Mouse (Mus musculus) intestine, embryonic 14.5 days (tissue): ENCODE data around the gene Iqsec3. TPM values are rescaled to one million over a fixed set of nuclear protein-coding genes. Genes with fewer than 3 reads are reported as not detected.
"Not testable (repeated sequence)": the region's sequence is repeated elsewhere in the genome, so short reads cannot be mapped to it uniquely, and the experiment has no call there.

ENCODE experiments used
- ATAC-seq: fragments of 200-750 bp; cut with Nextera tagmentation; replicated peaks from 2 replicates; pipeline ENCODE4 v1.8.0; 2017; ENCODE audit warnings: low read depth, moderate number of reproducible peaks, moderate TSS enrichment, moderate library complexity; ENCODE audit not compliant: low FRiP score, low TSS enrichment
- DNase-seq: peaks from one replicate; pipeline ENCODE4 v3.0.0-alpha.2; 2018; ENCODE audit warnings: low spot score
- H3K27ac ChIP-seq: fragments of 300-500 bp; sonication (generic); 2 replicates; pipeline ENCODE4 v1.5.1; 2014; ENCODE audit warnings: low read depth, mild to moderate bottlenecking, control low read depth
- H3K27me3 ChIP-seq: fragments of 300-500 bp; sonication (generic); replicated peaks from 2 replicates; pipeline ENCODE4 v1.6.1; 2014; ENCODE audit warnings: low read length, control low read depth; ENCODE audit not compliant: control insufficient read depth, insufficient read depth
- H3K36me3 ChIP-seq: fragments of 300-500 bp; sonication (generic); 2 replicates; pipeline ENCODE4 v1.6.1; 2014; ENCODE audit warnings: low read length, control low read depth; ENCODE audit not compliant: control insufficient read depth, insufficient read depth
- H3K4me1 ChIP-seq: fragments of 300-500 bp; sonication (generic); replicated peaks from 2 replicates; pipeline ENCODE4 v1.6.1; 2014; ENCODE audit warnings: low read length, control low read depth, mixed read lengths; ENCODE audit not compliant: control insufficient read depth, insufficient read depth
- H3K4me2 ChIP-seq: fragments of 300-500 bp; sonication (generic); 2 replicates; pipeline ENCODE4 v1.6.1; 2014; ENCODE audit warnings: low read length
- H3K4me3 ChIP-seq: fragments of 300-500 bp; sonication (generic); 2 replicates; pipeline ENCODE4 v1.5.1; 2014; ENCODE audit warnings: low read depth, low read length, control low read depth, mixed read lengths
- H3K9ac ChIP-seq: fragments of 300-500 bp; sonication (generic); 2 replicates; pipeline ENCODE4 v1.6.1; 2014; ENCODE audit warnings: mild to moderate bottlenecking, low read length
- H3K9me3 ChIP-seq: fragments of 300-500 bp; sonication (generic); 2 replicates; pipeline ENCODE4 v1.6.1; 2016; ENCODE audit warnings: low read length, control low read depth; ENCODE audit not compliant: control insufficient read depth
- WGBS: fragments of 180-500 bp; shearing (Covaris S2); extraction: QIAGEN DNeasy Blood & Tissue Kit; methylation state at CpG from one replicate; pipeline ENCODE4 v1.1.7; 2014; 5-methylcytosine and 5-hydroxymethylcytosine counted together
- polyA plus RNA-seq: library from polyadenylated mRNA; unstranded; fragments of >200 nt; fragmentation: Nextera tagmentation; extraction: Ambion mirVana; gene quantifications from 2 replicates; pipeline ENCODE4 v1.2.1, GENCODE M21; 2014

The Iqsec3 gene
- polyA plus RNA-seq, 1 experiment from 2014 or later, result 0.42 TPM

DNA sequence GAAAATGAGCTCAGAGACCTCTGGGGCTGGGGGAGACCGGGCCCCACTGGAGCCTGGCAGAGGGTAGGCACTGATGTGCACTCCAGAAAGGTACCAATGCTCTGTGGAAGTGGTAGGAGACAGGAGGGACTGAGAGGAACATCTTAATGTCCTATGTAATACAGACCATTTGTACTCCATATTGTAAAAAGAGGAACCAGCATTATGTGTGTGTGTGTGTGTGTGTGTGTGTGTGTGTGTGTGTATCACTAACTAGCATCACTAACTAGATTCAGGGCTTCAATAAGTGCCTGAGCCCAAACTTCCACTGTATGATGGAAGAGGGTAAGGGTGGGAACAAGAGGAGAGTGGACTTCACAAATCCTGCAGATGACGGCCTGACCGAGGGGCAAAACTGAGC is 88.1 kb downstream of the Iqsec3 start:
- Histone ChIP-seq H3K27me3 (no peaks in the 10 kb centered on the region), H3K4me2 (no peak overlapping the region), H3K4me1 (no peaks in the 10 kb centered on the region), H3K9me3 (no peaks in the 10 kb centered on the region), H3K36me3 (no peaks in the 10 kb centered on the region), H3K4me3 (no peak overlapping the region), H3K9ac (no peak overlapping the region), H3K27ac (no peak overlapping the region)
- DNase-seq, result no peak
- no peak for ATAC-seq
- WGBS, result 85% methylated on average over 3 of the region's 3 CpGs

DNA sequence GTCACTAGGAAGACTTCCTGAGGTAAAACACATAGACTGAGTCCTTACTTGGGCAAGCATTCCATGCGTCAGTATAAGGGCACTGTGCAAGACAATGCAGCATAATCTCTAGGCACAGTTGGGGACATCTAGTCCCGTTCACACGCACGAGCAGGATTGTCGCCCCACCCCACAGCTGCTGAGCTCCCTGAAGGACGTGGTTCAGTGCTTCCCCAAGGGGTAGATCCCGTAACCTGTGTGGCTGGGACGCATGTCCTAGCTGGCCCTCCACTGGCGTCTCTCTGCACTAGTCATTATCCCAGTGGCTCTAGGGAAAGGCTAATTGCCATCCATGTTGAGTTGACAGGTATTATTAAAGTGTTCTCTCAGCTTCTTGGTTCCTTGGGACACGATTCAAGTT is 91.4 kb downstream of the Iqsec3 start:
- Histone ChIP-seq H3K27me3 (no peaks in the 10 kb centered on the region), H3K4me3 (no peak overlapping the region), H3K4me1 (no peaks in the 10 kb centered on the region), H3K9me3 (no peaks in the 10 kb centered on the region), H3K36me3 (no peaks in the 10 kb centered on the region), H3K4me2 (no peak overlapping the region), H3K27ac (no peak overlapping the region), H3K9ac (no peak overlapping the region)
- no peak for DNase-seq
- no peak for ATAC-seq
- WGBS, result 65% methylated on average over 10 of the region's 10 CpGs

DNA sequence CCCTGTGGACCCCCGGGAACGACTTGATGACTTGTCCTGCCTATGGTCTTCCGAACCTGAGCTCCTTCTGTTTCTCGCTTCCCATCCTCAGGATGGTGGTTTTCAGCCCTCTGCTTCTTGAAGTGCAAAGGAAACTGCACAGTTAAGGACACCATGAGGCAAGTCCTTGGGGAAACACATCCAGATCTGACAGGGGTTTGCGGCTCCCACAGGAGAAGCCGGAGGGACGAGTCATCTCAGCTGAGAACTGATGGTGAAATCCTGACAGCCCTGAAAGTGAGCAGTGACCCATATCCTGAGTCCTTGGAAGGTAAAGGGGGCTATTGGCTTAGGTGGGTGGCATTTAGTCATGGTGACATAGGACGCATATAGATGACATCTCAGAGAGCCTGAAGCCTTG is 92.9 kb downstream of the Iqsec3 start:
- WGBS, result 82% methylated on average over 8 of the region's 8 CpGs
- no peak overlapping the region for H3K9ac ChIP-seq
- H3K36me3 ChIP-seq, result no peaks in the 10 kb centered on the region
- H3K27me3 ChIP-seq, result no peaks in the 10 kb centered on the region
- DNase-seq (no peak), ATAC-seq (no peak)
- no peak overlapping the region for H3K4me3 ChIP-seq
- no peak overlapping the region for H3K4me2 ChIP-seq
- H3K27ac ChIP-seq, result no peak overlapping the region
- H3K4me1 ChIP-seq, result no peaks in the 10 kb centered on the region
- no peaks in the 10 kb centered on the region for H3K9me3 ChIP-seq

DNA sequence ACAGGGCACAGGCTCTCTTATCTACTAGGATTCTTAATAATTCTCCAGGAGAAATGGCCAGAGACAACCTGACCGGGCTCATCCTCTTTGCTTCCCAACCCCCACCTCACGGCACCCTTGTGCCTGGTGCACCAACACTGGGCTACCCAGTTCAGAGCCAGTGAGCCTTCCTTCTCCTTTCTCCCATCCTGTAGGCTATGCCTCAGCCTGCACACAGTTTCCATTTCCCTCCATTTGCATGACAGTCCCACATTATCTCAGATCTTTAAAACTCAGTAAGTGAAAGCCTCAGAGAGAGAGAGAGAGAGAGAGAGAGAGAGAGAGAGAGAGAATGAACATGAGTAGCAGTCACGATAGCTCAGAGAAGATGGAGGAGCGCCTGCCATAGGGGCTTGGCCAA is 95.2 kb downstream of the Iqsec3 start:
- Histone ChIP-seq H3K27me3 (no peaks in the 10 kb centered on the region), H3K36me3 (no peaks in the 10 kb centered on the region), H3K9ac (no peak overlapping the region), H3K4me2 (no peak overlapping the region), H3K4me1 (no peaks in the 10 kb centered on the region), H3K4me3 (no peak overlapping the region), H3K9me3 (no peaks in the 10 kb centered on the region), H3K27ac (no peak overlapping the region)
- ATAC-seq (no peak), DNase-seq (no peak)
- WGBS, result 64% methylated on average over 4 of the region's 4 CpGs

DNA sequence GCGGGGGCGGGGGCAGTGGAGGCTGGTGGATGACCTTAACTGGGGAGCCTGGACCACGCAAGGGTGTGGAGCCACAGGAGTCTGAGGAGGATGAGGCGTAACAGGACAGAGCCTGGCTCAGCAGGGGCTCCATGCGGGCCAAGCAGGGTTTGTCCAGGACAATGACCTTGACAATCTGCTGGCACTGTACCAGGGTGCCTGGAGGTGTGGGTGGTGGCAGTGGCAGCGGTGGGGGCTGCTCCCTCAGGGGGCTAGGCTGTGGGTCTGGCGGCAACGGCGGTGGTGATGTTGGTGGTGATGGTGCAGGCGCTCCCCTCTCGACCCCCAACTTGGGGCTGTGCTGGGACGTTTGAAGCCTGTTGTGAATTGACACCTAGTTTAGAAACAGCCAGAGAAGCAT is 97.3 kb downstream of the Iqsec3 start:
- Histone ChIP-seq H3K27me3 (no peaks in the 10 kb centered on the region), H3K4me2 (no peak overlapping the region), H3K36me3 (no peaks in the 10 kb centered on the region), H3K4me3 (no peak overlapping the region), H3K27ac (no peak overlapping the region), H3K4me1 (no peaks in the 10 kb centered on the region), H3K9me3 (no peaks in the 10 kb centered on the region), H3K9ac (no peak overlapping the region)
- WGBS, result 65% methylated on average over 12 of the region's 12 CpGs
- DNase-seq (no peak), ATAC-seq (no peak)

DNA sequence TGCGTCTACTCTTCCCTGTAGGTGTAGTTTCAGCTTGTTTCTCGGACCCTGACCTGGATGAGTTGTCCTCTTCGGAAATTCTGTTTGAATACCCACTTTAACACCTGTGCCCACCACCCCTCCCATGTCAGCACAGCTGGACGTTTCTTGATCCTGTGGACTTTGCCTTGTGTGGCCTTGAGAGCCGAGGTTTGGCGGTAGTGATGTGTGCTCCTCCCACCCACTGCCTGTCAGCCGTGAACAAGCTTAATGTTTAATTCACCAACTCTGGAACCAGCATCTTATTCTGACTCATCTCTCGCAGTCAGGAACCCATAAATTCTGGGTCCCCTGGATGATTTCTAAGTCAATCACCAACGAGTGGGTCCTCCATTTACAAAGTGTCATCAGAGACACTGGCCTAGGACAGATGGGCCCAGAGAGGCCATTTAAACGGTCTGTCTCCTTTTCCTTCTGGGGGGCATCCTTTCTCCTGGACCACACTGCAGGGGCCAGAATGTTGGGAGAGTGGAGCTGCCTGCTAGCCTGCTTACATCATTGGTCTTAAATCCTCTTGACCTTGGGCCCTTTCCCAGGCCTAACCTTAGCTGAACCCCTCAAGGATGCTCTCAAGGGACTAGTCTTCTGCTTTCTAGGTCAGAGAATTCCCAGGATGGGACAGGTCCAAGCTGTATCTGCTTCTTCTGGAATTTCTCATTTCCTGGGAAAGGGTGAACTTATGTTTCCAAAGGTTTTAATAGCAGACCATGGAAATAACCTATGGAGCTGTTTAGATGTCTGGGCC is 102.1 kb downstream of the Iqsec3 start:
- H3K27ac ChIP-seq, result no peak overlapping the region
- H3K27me3 ChIP-seq, result no peaks in the 10 kb centered on the region
- DNase-seq (no peak), ATAC-seq (peak; percentile 61; the same call in 1 of the 2 replicates)
- no peak overlapping the region for H3K4me3 ChIP-seq
- no peaks in the 10 kb centered on the region for H3K9me3 ChIP-seq
- WGBS, result 58% methylated on average over 10 of the region's 10 CpGs
- no peaks in the 10 kb centered on the region for H3K36me3 ChIP-seq
- H3K4me2 ChIP-seq, result no peak overlapping the region
- no peak overlapping the region for H3K9ac ChIP-seq
- H3K4me1 ChIP-seq, result no peaks in the 10 kb centered on the region

DNA sequence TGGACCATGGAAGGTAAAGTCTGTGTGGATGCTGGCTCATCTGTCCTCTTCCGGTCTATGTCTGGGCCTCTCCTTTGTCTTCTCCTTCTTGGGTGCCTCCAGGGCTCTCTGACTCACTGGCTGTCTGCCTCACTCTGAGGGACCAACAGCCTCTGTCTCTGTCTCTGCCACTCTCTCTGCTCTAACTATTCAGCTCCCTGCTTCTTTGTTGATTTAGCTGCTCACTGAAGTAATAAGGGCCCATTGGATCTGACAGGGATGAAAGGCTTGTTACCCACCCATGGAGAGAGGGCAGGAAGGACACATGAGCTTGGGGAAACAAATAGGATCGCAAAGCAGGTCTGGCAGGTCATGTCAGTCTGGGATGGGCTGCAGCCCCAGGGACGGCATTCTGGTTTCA is 106.4 kb downstream of the Iqsec3 start:
- WGBS, result 55% methylated on average over 3 of the region's 3 CpGs
- Histone ChIP-seq H3K4me2 (no peak overlapping the region), H3K9me3 (no peaks in the 10 kb centered on the region), H3K36me3 (no peaks in the 10 kb centered on the region), H3K4me3 (no peak overlapping the region), H3K9ac (no peak overlapping the region), H3K4me1 (no peaks in the 10 kb centered on the region), H3K27me3 (no peaks in the 10 kb centered on the region), H3K27ac (no peak overlapping the region)
- ATAC-seq (no peak), DNase-seq (no peak)

DNA sequence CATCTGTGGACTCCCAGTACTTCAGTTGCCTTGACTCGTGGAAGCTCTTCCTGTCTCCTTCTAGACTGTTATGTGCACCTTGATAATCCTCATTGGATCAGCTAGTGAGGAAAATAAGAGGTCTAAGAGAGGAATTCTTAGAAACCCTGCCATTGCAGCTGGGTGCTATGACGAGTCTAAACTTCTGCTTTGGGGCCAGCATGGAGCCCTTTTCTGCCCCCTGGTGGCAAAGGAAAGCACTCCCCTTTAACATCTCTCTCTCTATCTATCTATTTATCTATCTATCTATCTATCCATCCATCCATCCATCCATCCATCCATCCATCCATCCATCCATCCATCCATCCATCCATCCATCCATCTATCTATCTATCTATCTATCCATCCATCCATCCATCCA is 106.9 kb downstream of the Iqsec3 start:
- not testable (repeated sequence) for H3K27me3 ChIP-seq

DNA sequence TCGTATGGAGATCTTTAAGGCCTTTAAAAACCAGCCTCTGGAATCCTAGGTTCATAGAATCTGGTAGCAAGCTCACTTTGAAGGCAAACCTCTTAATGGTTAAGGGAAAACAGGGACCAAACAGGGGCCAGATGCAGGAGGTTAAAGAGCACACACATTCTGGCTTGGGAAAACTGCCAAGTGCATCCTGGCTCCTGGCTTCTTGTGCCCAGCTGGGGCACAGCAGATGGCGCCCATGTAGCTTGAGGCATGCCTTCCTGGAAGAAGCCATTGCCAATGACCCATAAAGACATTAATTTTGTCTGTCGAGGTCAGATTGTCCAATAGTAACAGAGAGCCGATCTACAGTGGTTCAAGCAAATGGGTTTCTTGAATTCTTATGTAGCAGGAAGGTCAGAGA is 109.5 kb downstream of the Iqsec3 start:
- ATAC-seq (no peak), DNase-seq (no peak)
- Histone ChIP-seq H3K27me3 (no peaks in the 10 kb centered on the region), H3K4me1 (no peaks in the 10 kb centered on the region), H3K4me3 (no peak overlapping the region), H3K4me2 (no peak overlapping the region), H3K9ac (no peak overlapping the region), H3K36me3 (no peaks in the 10 kb centered on the region), H3K9me3 (no peaks in the 10 kb centered on the region), H3K27ac (no peak overlapping the region)
- WGBS, result 81% methylated on average over 4 of the region's 4 CpGs

More for the DNA sequence above, 106.9 kb downstream of the Iqsec3 start:
- not testable (repeated sequence) for ATAC-seq, H3K36me3 ChIP-seq, H3K4me1 ChIP-seq, H3K27ac ChIP-seq, H3K4me2 ChIP-seq, H3K9me3 ChIP-seq, H3K4me3 ChIP-seq, H3K9ac ChIP-seq
- WGBS, result 9% methylated on average over 2 of the region's 2 CpGs
- DNase-seq, result peak; percentile 66
